Mouse (Mus musculus) Patski (cell line): ENCODE measurements at regions not wholly inside any gene's neighbourhood (a gene's known extent, or its start where the extent isn't known, plus 50 kb on each side); places are given as distances from the start of the nearest gene placed in this dataset.

ENCODE experiments used
- ATAC-seq: fragments of 100-300 bp; one replicate; pipeline ENCODE4 v1.8.0; 2021
- CTCF ChIA-PET: fragments of 350-600 bp; sonication (Branson Sonifier 250); formaldehyde crosslinking; loops from one replicate; lab custom pipeline; 2022; ENCODE audit warnings: inconsistent platforms; lab: Charles Lee
- POLR2A ChIA-PET: fragments of 350-600 bp; sonication (Branson Sonifier 250); formaldehyde crosslinking; loops from one replicate; lab custom pipeline; 2022; ENCODE audit warnings: antibody characterized with exemption, inconsistent platforms; lab: Charles Lee
- DNase-seq: peaks from one replicate; pipeline ENCODE4 v3.0.0-alpha.2; 2011; ENCODE audit warnings: low read depth, low spot score
- H3K27me3 ChIP-seq: fragments of 371-371 bp; one replicate; pipeline ENCODE4 v1.5.1; 2021
- CTCF ChIP-seq: fragments of 100-300 bp; IDR thresholded peaks from one replicate; pipeline ENCODE4 v1.5.1; 2021
- in situ Hi-C: fragments of 300-500 bp; cut with MboI; formaldehyde crosslinking; loops from 3 replicates; pipeline ENCODE4 v1.11.1; 2018; ENCODE audit warnings: low pct_unique_long_range_greater_than_20kb, mixed read lengths

- no peak for TF ChIP-seq CTCF
- POLR2A ChIA-PET: no interaction called here
- CTCF ChIA-PET: no interaction called here
- DNase-seq (no peak), ATAC-seq (no peak)
- H3K27me3 ChIP-seq: no peaks in the 10 kb centered on the region
- in situ Hi-C loops: no loop called here
These were observed 135.0 kb upstream of the Rbm19 start for GRCm38 (mm10) chr5:119981111-119981807.

DNA sequence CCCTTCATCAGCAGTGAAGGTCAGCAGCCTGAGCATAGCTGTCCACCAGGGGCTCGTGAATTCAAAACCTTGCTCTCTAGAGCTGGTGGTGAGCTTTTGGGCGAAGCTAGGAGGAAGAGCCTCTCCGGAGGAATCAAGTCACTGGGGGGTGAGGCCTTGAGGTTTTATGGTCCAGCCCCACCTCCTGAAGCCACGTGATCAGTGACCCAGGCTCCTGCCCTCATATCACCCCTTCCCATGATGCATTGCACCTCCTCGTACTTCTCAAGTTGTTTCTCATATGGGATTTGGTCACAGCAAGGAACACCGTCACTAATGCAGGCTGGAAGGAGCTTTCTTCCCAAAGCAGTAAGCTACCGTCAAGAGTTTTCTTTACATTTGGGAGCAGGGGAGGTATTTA, 132.1 kb upstream of the Rbm19 start:
- ATAC-seq (no peak), DNase-seq (no peak)
- TF ChIP-seq CTCF: no peak
- POLR2A ChIA-PET: no interaction called here
- H3K27me3 ChIP-seq: peaks cover 4% of the 10 kb centered on the region
- in situ Hi-C loops: no loop called here
- CTCF ChIA-PET: interaction anchor here (1.2 kb wide), 1 partner anchor 18 kb away, joined by 3 read pairs; no protein-coding TSS in a partner anchor

DNA sequence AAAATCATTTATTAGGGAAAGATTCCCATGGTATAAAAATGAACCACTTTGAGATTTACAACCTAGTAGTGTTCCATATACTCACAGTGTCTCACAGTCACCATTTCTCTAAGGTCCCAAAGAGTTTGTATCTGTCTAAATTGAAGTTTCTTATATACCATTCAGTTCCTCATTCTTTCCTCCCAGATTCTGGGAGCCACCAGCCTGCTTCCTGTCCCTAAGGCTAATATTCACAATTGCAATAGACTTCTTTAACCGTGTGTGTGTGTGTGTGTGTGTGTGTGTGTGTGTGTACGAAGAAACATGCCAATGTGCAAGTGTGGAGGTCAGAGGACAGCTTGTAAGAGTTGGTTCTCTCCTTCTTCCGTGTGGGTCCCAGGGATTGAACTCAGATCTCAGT, 124.1 kb upstream of the Rbm19 start:
- ATAC-seq: no peak
- in situ Hi-C loops: no loop called here
- POLR2A ChIA-PET: no interaction called here

DNA sequence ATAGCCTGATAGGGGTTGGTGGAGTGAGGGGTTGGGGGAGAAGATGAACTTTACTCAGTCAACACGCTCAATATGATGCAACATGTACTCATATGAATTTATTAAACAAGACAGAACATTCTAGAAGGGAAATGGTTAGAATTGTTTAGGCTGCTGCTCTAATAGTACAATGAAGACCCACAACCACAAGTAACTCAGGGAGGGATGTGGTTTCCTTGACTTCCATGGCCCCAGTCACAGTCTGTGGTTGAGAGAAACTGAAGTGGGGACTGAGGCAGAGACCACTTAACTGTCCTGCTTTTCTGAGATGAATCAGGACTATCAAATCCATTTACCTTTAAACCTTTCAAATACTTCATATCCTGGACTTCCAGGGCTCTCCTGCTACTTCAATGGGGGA, 120.5 kb upstream of the Rbm19 start:
- H3K27me3 ChIP-seq: no peaks in the 10 kb centered on the region
- ATAC-seq (no peak), DNase-seq (no peak)
- ChIA-PET POLR2A (no interaction called here), CTCF (no interaction called here)
- no peak for TF ChIP-seq CTCF
- in situ Hi-C loops: no loop called here

More for the DNA sequence above, 124.1 kb upstream of the Rbm19 start:
- DNase-seq: no peak
- H3K27me3 ChIP-seq: peaks cover 4% of the 10 kb centered on the region
- no peak for TF ChIP-seq CTCF
- CTCF ChIA-PET: no interaction called here

GRCm38 (mm10) chr5:120005696-120006469, 110.4 kb upstream of the Rbm19 start:
- ChIA-PET CTCF (no interaction called here), POLR2A (no interaction called here)
- no peak for DNase-seq
- ATAC-seq: no peak
- H3K27me3 ChIP-seq: no peaks in the 10 kb centered on the region
- TF ChIP-seq CTCF: no peak
- in situ Hi-C loops: no loop called here

DNA sequence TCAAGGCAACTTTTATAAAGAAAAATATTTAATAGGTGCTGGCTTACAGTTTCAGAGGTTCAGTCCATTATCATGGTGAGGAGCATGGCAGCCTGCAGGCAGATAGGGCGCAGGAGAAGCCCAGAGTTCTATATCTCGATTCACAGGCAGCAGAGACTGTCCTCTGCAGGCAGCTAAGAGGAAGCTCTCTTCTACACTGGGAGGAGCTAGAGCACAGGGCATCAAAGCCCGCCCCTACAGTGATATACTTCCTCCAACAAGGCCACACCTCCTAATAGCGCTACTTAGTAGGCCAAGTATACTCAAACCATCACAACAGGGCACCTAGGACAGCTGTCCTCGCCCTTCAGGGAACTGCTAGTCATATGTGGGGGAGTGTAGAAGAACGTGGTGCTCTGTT, 108.5 kb upstream of the Rbm19 start:
- no peak for TF ChIP-seq CTCF
- H3K27me3 ChIP-seq: no peaks in the 10 kb centered on the region
- in situ Hi-C loops: no loop called here
- DNase-seq (no peak), ATAC-seq (no peak)
- POLR2A ChIA-PET: no interaction called here
- CTCF ChIA-PET: interaction anchor here (0.8 kb wide), 1 partner anchor 9 kb away, joined by 3 read pairs; no protein-coding TSS in a partner anchor

DNA sequence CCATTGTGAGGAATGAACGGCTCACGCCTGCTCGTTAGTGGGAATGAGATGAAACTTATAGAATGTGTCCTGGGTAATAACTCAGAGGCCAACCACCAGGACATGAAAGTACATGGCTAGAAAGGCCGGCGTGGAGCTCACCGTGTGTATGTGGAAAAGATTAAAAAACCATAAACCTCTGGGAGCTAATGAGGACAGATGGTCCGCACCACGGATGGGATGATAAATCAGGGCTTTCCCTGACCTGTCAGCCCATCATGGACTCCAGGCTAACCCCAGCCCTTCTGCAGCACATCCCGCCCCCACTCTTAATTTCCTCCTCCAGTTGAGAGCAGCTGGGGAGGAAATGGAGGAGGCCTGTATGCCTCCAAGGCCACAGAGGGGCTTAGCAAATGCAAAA, 108.0 kb upstream of the Rbm19 start:
- DNase-seq (no peak), ATAC-seq (no peak)
- TF ChIP-seq CTCF: no peak
- ChIA-PET CTCF (interaction anchor here (0.8 kb wide), 1 partner anchor 10 kb away, joined by 3 read pairs; no protein-coding TSS in a partner anchor), POLR2A (no interaction called here)
- in situ Hi-C loops: no loop called here
- H3K27me3 ChIP-seq: no peaks in the 10 kb centered on the region

DNA sequence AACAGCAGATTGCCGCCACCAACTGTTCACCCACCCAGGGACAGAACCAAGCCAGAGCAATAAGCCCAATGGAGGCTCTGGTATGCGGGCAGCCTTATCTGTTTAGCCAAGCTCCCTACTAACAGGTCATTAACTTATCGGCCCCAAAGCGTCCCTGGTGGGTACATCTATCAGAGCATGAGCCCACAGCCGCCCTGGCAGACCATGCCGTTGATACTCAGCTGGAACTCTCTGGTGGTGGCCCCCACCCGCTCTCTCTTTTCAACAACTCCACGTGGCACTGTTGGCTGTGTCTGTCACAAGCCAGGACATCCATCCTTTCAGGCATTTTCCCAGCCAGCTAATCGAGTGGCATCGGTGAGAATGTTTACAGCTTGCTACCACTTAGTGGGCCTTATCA, 100.8 kb upstream of the Rbm19 start:
- in situ Hi-C loops: no loop called here
- POLR2A ChIA-PET: no interaction called here
- TF ChIP-seq CTCF: no peak
- H3K27me3 ChIP-seq: no peaks in the 10 kb centered on the region
- DNase-seq (no peak), ATAC-seq (no peak)
- CTCF ChIA-PET: no interaction called here

DNA sequence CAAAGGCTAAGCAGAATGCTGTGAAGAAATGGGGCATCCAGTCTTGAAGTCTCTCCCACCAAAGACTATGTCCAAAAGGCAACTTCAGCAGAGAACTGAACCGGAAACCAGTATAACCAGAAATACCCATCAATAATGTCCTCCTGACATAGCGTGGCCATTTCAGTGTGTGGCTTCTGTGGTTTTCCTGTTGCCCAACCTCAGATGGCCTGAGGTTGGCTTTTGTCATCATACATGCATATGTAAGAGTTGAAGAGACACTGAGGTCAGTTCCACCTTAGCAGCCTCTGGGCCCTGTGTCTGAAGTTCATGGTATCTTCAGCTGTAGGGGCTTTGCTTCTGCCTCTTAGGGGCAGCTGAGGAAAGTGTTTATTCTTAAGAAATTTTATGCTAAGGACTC, 98.1 kb upstream of the Rbm19 start:
- no peak for ATAC-seq
- DNase-seq: no peak
- ChIA-PET CTCF (no interaction called here), POLR2A (no interaction called here)
- H3K27me3 ChIP-seq: peaks cover 4% of the 10 kb centered on the region
- TF ChIP-seq CTCF: no peak
- in situ Hi-C loops: no loop called here

GRCm38 (mm10) chr5:120020748-120021147, 95.5 kb upstream of the Rbm19 start:
- TF ChIP-seq CTCF: no peak
- ATAC-seq (no peak), DNase-seq (no peak)
- CTCF ChIA-PET: no interaction called here
- H3K27me3 ChIP-seq: peaks cover 4% of the 10 kb centered on the region
- in situ Hi-C loops: no loop called here
- POLR2A ChIA-PET: no interaction called here

DNA sequence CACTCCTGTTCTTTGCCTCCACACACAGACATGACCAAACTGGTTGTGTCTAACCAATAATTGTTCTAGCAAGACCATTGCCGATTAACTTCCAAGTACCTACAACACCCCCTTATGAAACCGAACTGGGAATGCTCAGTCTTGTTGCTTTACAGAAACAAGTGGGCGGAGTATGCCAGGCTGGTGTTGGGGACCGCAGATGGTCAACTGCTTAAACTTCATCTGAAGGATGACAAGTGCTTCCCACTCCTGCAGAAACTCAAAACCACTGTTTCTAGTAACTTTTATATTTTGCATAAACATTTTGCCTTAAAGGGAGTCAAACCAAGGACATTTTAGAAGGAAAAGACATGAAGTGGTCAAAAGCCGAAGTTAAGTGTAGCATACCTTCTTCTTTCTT, 94.0 kb upstream of the Rbm19 start:
- ATAC-seq (no peak), DNase-seq (no peak)
- H3K27me3 ChIP-seq: peaks cover 4% of the 10 kb centered on the region
- TF ChIP-seq CTCF: no peak
- in situ Hi-C loops: no loop called here
- CTCF ChIA-PET: no interaction called here
- POLR2A ChIA-PET: no interaction called here
